Mouse (Mus musculus): ENCODE data around the gene Cygb.
"Not testable (repeated sequence)": the region's sequence is repeated elsewhere in the genome, so short reads cannot be mapped to it uniquely, and the experiment has no call there.

The Cygb gene

DNA sequence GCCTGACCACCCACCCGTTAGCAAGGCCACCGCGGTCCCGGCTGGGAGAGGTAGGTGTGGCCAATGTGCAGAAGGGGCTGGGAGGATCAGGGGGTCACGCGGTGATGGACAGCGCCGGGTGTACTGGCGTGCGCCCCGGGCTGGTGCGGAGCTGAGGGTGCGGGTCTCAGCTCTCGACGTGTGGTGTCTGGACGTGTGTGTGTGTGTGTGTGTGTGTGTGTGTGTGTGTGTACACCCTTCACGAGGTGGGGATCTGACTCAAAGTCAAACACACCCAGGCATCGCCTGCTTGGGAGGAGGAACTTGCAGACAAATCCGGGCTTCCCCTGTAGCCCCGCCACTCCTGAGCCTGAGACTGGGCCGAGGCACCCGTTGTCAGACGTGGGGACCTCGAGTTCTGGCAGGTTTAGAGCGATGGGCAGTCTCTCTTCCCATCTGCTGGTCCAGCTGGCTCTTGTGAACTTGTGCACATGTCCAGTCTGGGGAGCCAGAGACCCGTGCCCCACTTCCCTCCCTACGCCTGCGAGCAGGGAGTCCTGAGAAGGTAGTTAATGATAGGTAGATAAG lies at the start of gene Cygb:
Gene Cygb (minus strand): TSS at position 59 of the 567 bp plus-strand sequence.
- DNase-seq (ENCODE audit: low spot score): peak; percentile 44

GRCm38 (mm10) chr11:116701377-116701841 lies 47.3 kb upstream of the Cygb start:
- no peak for DNase-seq (ENCODE audit: low spot score)

DNA sequence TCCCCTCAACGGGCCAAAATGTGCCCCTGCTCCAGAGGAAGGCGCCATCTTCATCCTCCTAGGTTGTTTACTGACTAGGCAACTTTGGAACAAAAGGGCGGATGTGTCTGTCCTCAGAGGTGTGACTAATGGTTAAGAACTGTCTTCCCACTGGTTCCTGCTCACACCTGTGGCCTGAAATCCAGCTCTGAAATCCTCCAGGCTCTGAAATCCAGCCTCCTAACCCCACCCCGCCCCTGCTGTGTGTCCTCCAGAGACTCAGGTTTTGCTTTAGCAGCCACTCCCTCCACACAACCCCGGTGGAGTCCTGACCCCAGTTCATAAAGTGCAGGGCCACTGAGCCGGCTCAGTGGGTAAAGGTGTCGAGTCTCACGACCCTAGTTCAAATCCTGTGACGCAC lies 43.4 kb upstream of the Cygb start:
- DNase-seq (ENCODE audit: low spot score): no peak

- DNase-seq (ENCODE audit: low spot score): no peak
Observed at GRCm38 (mm10) chr11:116696426-116696825, 42.3 kb upstream of the Cygb start.

- peak; percentile 55 for DNase-seq (ENCODE audit: low spot score)
Observed at GRCm38 (mm10) chr11:116695194-116695880, 41.2 kb upstream of the Cygb start.

GRCm38 (mm10) chr11:116694250-116695193 lies 40.4 kb upstream of the Cygb start:
- peak; percentile 46 for DNase-seq (ENCODE audit: low spot score)

- DNase-seq (ENCODE audit: low spot score): peak; percentile 33
Observed at GRCm38 (mm10) chr11:116693899-116694249, 39.8 kb upstream of the Cygb start.

DNA sequence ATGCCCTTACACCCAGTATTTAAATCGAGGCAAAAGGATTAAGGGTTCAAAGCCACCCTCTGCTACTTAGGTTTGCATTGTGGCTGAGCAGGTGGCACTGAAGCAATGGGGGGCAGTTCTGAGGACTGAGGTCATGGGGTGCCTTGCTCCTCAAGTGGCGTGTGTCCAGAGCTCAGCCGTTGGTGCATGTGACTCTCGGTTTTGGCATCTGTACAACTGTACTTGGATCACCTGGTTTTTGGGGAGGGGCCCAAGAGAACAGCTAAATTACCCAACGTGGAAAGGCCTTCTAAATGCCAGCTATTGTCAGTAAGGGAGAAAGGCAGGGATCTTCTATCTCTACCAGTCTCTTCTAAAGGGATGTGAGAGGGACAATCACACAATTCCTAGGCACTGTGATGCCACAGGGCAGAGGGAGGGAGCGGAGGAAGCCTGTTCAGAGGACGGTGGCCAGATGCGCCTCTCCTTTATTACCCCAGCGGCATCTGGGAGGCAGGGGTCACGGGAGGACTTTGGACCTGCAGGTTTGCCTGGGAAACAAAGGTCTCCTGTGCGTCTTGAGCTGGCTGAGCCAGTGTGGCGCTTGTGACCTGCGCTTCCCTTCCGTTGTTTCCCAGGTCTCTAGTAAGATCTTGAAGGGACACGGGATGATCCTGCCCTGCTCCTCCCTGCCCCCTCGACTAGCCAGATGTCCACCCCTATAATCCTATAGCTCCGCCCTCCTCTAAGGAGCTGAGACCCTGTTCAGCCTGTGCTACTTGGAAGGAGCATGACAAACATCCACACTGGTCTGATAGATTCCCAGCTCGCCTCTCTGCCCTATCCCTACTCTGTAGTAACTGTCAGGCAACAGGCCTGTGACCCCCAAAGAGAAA lies 36.8 kb upstream of the Cygb start:
- no peak for DNase-seq (ENCODE audit: low spot score)

GRCm38 (mm10) chr11:116689622-116690021 lies 35.5 kb upstream of the Cygb start:
- no peak for DNase-seq (ENCODE audit: low spot score)

- DNase-seq (ENCODE audit: low spot score): no peak
Observed at GRCm38 (mm10) chr11:116687897-116688296, 33.8 kb upstream of the Cygb start.

DNA sequence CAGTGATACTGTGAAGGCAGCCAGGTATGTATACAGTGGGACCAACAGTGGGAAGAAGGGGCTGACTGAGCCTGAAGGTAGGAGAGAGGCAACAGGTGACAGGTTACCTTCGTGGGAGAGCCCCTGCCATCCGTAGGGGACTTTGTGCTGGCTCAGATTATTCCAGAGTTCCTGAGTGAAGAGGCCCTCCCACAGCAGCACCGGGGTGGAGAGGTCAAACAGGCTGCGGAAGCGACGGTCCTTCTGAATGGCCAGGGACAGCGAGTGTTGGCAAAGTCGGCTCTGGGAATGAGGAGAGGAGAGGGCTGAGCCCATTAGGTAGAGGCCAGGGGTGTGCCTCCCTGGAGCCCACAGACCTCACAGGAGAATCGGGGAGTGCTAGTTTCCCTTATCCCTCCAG lies 31.6 kb upstream of the Cygb start:
- no peak for DNase-seq (ENCODE audit: low spot score)

DNA sequence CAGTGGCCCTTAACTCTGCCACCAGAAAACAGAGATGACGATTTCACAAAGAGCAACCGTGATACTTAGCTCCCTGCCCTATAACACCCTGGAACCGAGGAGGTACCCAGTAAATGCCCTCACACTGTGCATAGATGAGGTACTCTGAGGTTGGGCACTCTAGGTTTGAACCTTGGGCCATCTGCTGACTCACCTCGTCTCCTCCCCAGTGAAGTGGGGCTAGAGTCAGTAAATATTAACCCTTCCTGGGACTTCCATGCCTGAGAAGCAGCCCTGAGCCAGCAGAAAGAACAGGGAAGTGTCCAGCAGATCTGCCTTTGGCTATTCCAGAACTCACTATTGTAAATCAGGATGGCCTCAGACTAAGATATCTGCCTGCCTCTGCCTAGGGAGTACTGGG lies 29.7 kb upstream of the Cygb start:
- DNase-seq (ENCODE audit: low spot score): no peak

- no peak for DNase-seq (ENCODE audit: low spot score)
Observed at GRCm38 (mm10) chr11:116682501-116683144, 28.5 kb upstream of the Cygb start.

- no peak for DNase-seq (ENCODE audit: low spot score)
Observed at GRCm38 (mm10) chr11:116681147-116681546, 27.0 kb upstream of the Cygb start.

GRCm38 (mm10) chr11:116680321-116681091 lies 26.4 kb upstream of the Cygb start:
- DNase-seq (ENCODE audit: low spot score): no peak

DNA sequence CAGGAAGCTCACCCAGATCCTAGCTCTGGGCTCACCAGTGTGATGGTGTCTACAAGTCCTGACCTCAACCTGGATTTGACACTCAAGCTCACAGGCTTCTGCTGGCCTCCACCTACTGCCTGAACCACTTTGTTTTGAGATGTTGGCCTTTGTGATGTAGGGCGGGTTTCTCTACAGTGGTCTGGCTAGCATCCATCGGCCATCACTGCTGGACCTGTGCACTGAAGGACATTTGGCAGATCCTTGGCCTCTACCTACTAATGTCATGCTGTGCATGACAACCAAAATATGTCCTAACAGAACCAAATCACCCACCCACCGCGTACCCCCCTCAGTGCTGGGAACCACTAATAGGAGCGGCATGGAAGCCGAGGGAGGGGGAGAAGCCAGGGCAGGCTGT lies 25.0 kb upstream of the Cygb start:
- DNase-seq (ENCODE audit: low spot score): no peak

DNA sequence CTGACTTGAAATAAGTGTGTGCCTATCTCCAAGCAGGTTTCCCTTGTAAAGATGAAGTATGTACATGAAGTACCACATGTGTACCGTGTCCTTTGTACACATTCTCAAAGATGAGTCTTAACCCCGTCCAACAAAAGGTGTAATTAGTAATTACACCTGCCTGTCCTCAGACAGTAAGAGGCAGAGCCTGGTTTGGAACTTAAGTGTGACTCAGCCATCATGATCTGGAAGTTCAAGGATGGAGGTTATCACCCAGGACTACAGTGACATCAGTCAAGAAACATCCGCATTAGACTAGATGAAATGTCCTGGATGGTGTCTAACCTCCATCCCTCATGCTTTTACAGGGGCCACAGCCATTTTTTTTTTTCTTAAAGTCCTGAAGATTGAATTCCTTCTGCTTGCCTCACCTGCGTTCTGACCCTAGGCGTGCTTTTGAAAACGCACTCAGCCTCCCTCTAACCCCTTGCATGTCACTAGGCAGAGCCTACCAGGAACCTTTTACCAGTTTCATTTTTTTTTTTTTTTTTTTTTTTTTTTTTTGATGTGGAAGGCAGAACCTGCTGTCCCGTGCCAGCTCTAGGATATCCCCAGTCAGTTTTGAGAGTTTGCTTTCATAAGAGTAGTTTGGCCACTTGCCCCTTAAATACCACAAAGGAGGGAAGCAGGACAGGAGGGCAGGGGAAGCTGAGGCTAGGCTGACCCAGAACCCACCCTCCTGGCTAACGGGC lies 23.8 kb upstream of the Cygb start:
- no peak for DNase-seq (ENCODE audit: low spot score)

DNA sequence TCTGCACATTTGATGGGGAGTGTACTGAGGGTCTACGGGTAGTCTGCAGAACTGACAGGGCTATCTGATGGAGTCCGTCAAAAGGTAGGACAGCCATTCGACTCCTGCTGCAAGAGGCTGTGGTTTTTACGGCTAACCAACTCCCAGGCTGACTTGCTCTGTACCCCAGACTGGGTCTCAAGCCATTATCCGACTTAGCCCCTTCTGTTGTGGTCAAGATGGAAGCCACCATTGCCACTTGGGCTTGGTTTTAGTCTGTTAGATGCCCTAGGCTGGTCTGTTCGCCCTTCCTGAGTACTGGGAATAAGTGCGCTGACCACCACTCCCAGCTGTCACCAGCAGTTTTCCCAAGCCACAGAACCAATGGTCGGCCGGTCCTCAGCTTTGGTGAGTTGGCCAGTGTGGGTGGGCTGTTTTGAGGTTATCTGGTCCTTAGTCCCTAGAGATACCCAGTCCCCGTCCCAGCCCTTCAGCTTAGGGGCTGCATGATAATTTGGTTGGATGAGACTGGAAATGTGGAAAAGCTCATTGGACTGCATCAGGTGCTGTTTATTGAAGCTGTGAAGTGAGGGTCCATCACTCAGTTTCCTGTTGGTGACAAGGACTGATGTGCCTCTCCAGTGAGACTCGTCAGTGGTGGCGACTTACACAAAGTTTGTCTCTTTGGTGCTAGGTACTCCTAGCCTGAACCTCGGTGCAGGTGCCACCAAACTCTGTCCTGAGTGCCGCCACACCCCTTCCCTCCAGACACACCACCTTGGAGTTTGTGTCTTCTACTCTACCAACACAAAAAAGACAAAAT lies 22.3 kb upstream of the Cygb start:
- DNase-seq (ENCODE audit: low spot score): no peak

DNA sequence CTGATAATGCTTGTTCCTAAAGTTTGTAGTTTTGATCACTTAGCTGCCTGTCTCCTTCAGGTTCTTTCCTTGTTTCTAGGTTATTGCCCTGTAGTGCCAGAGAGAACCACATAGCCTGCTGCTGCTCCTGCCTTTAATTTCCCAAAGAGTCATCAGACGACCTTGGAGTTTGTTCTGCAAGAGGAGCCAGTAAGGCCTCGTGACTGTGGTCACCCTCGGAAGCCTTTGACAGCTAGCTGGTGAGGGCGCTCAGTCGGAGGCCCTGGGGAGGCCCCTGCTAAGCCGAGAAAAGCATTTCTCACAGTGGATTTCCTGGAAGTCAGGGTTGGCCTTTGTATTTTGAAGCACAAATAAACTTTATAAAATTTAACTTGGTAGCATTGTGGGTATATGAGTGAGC lies 21.3 kb upstream of the Cygb start:
- DNase-seq (ENCODE audit: low spot score): not testable (repeated sequence)

Measured in urinary bladder, postnatal 14 days (tissue).